Mouse (Mus musculus) midbrain, embryonic 12.5 days (tissue): ENCODE measurements around the gene Ghrhr. TPM values are rescaled to one million over a fixed set of nuclear protein-coding genes. Genes with fewer than 3 reads are reported as not detected.

ENCODE experiments used
- ATAC-seq: fragments of 200-750 bp; cut with Nextera tagmentation; 2 replicates; pipeline ENCODE4 v1.8.0; 2017; ENCODE audit warnings: low read depth, moderate TSS enrichment, moderate library complexity; ENCODE audit not compliant: low FRiP score
- H3K27ac ChIP-seq: fragments of 300-500 bp; sonication (generic); replicated peaks from 2 replicates; pipeline ENCODE4 v1.5.1; 2016; ENCODE audit warnings: mild to moderate bottlenecking
- H3K27me3 ChIP-seq: fragments of 300-500 bp; sonication (generic); 2 replicates; pipeline ENCODE4 v1.6.1; 2016; ENCODE audit warnings: mild to moderate bottlenecking
- H3K36me3 ChIP-seq: fragments of 300-500 bp; sonication (generic); 2 replicates; pipeline ENCODE4 v1.6.1; 2016
- H3K4me1 ChIP-seq: fragments of 300-500 bp; sonication (generic); 2 replicates; pipeline ENCODE4 v1.6.1; 2016
- H3K4me2 ChIP-seq: fragments of 300-500 bp; sonication (generic); replicated peaks from 2 replicates; pipeline ENCODE4 v1.6.1; 2016; ENCODE audit warnings: mild to moderate bottlenecking, moderate library complexity
- H3K4me3 ChIP-seq: fragments of 300-500 bp; sonication (generic); 2 replicates; pipeline ENCODE4 v1.5.1; 2016; ENCODE audit warnings: mild to moderate bottlenecking
- H3K9ac ChIP-seq: fragments of 300-500 bp; sonication (generic); replicated peaks from 2 replicates; pipeline ENCODE4 v1.6.1; 2016; ENCODE audit warnings: mild to moderate bottlenecking, moderate library complexity
- H3K9me3 ChIP-seq: fragments of 300-500 bp; sonication (generic); 2 replicates; pipeline ENCODE4 v1.6.1; 2016; ENCODE audit warnings: mild to moderate bottlenecking
- WGBS: fragments of 180-500 bp; shearing (Covaris S2); methylation state at CpG from one replicate; pipeline ENCODE4 v1.1.7; 2016; 5-methylcytosine and 5-hydroxymethylcytosine counted together
- polyA plus RNA-seq: library from polyadenylated mRNA; unstranded; fragments of >200 nt; fragmentation: Nextera tagmentation; extraction: Ambion mirVana; gene quantifications from 2 replicates; pipeline ENCODE4 v1.2.1, GENCODE M21; 2016

Gene Ghrhr
- not detected in 2 replicates for polyA plus RNA-seq

DNA sequence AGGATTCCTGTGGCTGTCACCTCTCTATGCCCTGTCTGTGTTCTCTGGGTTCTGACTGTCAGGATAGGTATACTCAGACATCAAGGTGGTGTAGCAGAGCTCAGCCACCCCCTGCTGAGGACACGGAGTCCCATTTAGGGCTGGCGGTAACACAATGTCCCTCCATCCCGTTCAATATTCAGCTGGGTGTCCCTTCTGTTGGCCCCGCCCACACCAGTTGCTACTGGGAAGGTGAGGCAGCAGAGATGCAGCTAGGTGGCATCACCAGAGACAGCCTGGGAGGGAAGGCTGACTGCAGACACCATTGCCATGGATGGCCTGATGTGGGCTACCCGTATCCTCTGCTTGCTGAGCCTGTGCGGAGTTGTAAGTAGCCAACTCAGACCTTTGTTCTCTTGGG lies at the start of gene Ghrhr:
Gene Ghrhr, plus strand, starts transcription at position 220 of the 400 bp plus-strand sequence.
- no peaks in the 10 kb centered on the region for H3K9me3 ChIP-seq
- 72% methylated on average over 6 of the region's 6 CpGs for WGBS
- no peak within 1 kb of the TSS for H3K4me3 ChIP-seq
- H3K4me1 ChIP-seq: no peaks in the 10 kb centered on the region
- no peaks in the 10 kb centered on the region for H3K36me3 ChIP-seq
- H3K27me3 ChIP-seq: no peaks in the 10 kb centered on the region; the same call in 1 of the 2 replicates
- ATAC-seq: no peak
- H3K9ac ChIP-seq: no peak within 1 kb of the TSS
- H3K4me2 ChIP-seq: no peak within 1 kb of the TSS
- H3K27ac ChIP-seq: no peak within 1 kb of the TSS

GRCm38 (mm10) chr6:55326299-55326698 lies 49.8 kb upstream of the Ghrhr start:
- Histone ChIP-seq H3K27me3 (no peaks in the 10 kb centered on the region), H3K4me3 (no peak overlapping the region), H3K27ac (no peak overlapping the region), H3K36me3 (no peaks in the 10 kb centered on the region), H3K9me3 (no peaks in the 10 kb centered on the region), H3K4me1 (no peaks in the 10 kb centered on the region), H3K4me2 (no peak overlapping the region), H3K9ac (no peak overlapping the region)
- no peak for ATAC-seq
- WGBS: 79% methylated on average over 4 of the region's 4 CpGs

DNA sequence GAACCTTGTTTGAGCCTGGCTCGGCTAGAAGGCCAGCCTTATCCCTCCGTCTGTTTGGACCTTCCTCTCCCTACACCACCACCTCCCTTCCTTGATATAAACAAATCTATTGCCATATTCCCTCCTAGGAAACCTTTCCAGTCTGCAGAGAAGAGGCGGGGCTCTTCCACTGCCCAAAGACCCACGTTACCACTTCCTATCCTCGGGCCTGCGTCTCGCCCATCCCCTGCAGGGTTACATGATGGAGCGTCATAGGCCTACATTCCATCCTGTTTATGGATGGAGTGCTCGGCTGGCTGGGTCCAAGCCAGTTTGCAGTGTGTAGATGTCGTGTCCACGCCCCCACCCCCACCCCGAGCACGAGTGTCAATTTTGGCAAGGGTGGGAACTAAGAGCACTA lies 48.8 kb upstream of the Ghrhr start:
- H3K27ac ChIP-seq: no peak overlapping the region
- no peak for ATAC-seq
- H3K4me3 ChIP-seq: no peak overlapping the region
- H3K36me3 ChIP-seq: no peaks in the 10 kb centered on the region
- WGBS: 88% methylated on average over 13 of the region's 13 CpGs
- H3K4me2 ChIP-seq: no peak overlapping the region
- no peaks in the 10 kb centered on the region for H3K9me3 ChIP-seq
- H3K9ac ChIP-seq: no peak overlapping the region
- peaks cover 1% of the 10 kb centered on the region; the same call in 1 of the 2 replicates for H3K4me1 ChIP-seq
- H3K27me3 ChIP-seq: no peaks in the 10 kb centered on the region

GRCm38 (mm10) chr6:55328179-55328578 lies 47.9 kb upstream of the Ghrhr start:
- no peak overlapping the region for H3K27ac ChIP-seq
- no peak overlapping the region for H3K4me2 ChIP-seq
- no peak for ATAC-seq
- H3K27me3 ChIP-seq: no peaks in the 10 kb centered on the region
- peaks cover 5% of the 10 kb centered on the region; the same call in 1 of the 2 replicates for H3K4me1 ChIP-seq
- H3K9me3 ChIP-seq: no peaks in the 10 kb centered on the region
- no peak overlapping the region for H3K4me3 ChIP-seq
- WGBS: 79% methylated on average over 4 of the region's 4 CpGs
- no peaks in the 10 kb centered on the region for H3K36me3 ChIP-seq
- H3K9ac ChIP-seq: no peak overlapping the region

- ATAC-seq: no peak
- WGBS: 69% methylated on average over 6 of the region's 6 CpGs
- no peaks in the 10 kb centered on the region for H3K9me3 ChIP-seq
Measured at GRCm38 (mm10) chr6:55331315-55331714, 44.8 kb upstream of the Ghrhr start.

GRCm38 (mm10) chr6:55332100-55332772 lies 43.9 kb upstream of the Ghrhr start:
- WGBS: 37% methylated on average over 5 of the region's 5 CpGs
- Histone ChIP-seq H3K4me2 (no peak overlapping the region), H3K27me3 (no peaks in the 10 kb centered on the region), H3K4me3 (no peak overlapping the region), H3K4me1 (peaks cover 13% of the 10 kb centered on the region), H3K36me3 (no peaks in the 10 kb centered on the region), H3K9me3 (no peaks in the 10 kb centered on the region), H3K9ac (no peak overlapping the region), H3K27ac (no peak overlapping the region)
- no peak for ATAC-seq

More at GRCm38 (mm10) chr6:55331315-55331714, 44.8 kb upstream of the Ghrhr start:
- Histone ChIP-seq H3K27me3 (no peaks in the 10 kb centered on the region), H3K36me3 (no peaks in the 10 kb centered on the region), H3K4me3 (no peak overlapping the region), H3K4me2 (no peak overlapping the region), H3K9ac (no peak overlapping the region), H3K27ac (no peak overlapping the region), H3K4me1 (peaks cover 12% of the 10 kb centered on the region)

GRCm38 (mm10) chr6:55332773-55333109 lies 43.4 kb upstream of the Ghrhr start:
- WGBS: 83% methylated on average over 6 of the region's 6 CpGs
- Histone ChIP-seq H3K4me3 (no peak overlapping the region), H3K9ac (no peak overlapping the region), H3K27ac (no peak overlapping the region), H3K4me1 (peaks cover 13% of the 10 kb centered on the region), H3K9me3 (no peaks in the 10 kb centered on the region), H3K36me3 (no peaks in the 10 kb centered on the region), H3K27me3 (no peaks in the 10 kb centered on the region), H3K4me2 (no peak overlapping the region)
- no peak for ATAC-seq

- Histone ChIP-seq H3K4me2 (no peak within 1 kb of the TSS), H3K9me3 (no peaks in the 10 kb centered on the region), H3K27ac (no peak within 1 kb of the TSS), H3K4me1 (peaks cover 13% of the 10 kb centered on the region), H3K4me3 (no peak within 1 kb of the TSS), H3K27me3 (no peaks in the 10 kb centered on the region), H3K36me3 (no peaks in the 10 kb centered on the region), H3K9ac (no peak within 1 kb of the TSS)
- WGBS: 24% methylated on average over 12 of the region's 12 CpGs
- peak; percentile 53 for ATAC-seq
Measured at GRCm38 (mm10) chr6:55335989-55336514, 40.0 kb upstream of the Ghrhr start, which contains the start of gene Aqp1. Gene Aqp1, plus strand, starts transcription at chr6:55336432.

DNA sequence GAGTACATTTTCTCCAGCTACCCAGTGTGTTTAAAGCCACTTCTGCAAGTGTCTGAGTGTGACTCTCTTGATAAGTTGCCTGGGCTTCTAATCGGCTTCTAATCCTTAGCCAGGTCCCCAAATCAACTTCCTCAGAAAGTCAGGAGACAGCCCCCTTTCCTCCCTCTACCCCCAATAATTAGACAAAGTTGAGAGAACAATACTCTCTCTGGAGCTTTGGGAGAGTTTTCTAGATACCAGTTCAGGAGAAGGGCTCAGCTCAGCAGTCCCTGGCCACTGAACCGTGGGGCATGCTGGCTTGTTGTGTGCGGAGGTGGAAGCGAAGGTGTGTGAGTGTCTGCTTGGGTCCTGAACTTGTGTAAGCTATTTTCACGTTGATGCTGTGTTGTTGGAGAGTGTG lies 38.9 kb upstream of the Ghrhr start:
- no peaks in the 10 kb centered on the region for H3K27me3 ChIP-seq
- no peak overlapping the region for H3K27ac ChIP-seq
- H3K9me3 ChIP-seq: no peaks in the 10 kb centered on the region
- H3K4me2 ChIP-seq: no peak overlapping the region
- no peaks in the 10 kb centered on the region for H3K36me3 ChIP-seq
- no peak overlapping the region for H3K4me3 ChIP-seq
- ATAC-seq: no peak
- no peak overlapping the region for H3K9ac ChIP-seq
- H3K4me1 ChIP-seq: peaks cover 13% of the 10 kb centered on the region
- WGBS: 84% methylated on average over 5 of the region's 5 CpGs

DNA sequence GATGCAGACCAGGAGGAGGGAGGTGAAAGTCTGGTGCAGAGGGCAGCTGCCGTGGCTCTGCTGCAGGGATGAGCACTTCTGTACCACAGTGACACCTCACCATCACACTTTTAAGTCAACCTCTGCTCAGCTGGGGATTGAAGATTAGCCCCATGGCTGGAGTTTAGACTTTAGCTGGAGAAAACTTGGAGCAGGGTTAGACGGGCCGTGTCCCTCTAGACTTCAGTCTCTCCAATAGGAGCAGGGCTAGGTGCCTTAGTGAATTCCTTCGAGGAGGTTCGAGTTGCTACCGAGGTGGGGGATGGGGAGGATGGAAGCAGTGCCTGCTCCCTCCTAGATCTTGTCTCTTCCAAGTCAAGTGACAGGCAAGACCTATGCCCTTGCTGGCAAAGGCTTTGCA lies 38.0 kb upstream of the Ghrhr start:
- no peak for ATAC-seq
- Histone ChIP-seq H3K27ac (no peak overlapping the region), H3K4me1 (peaks cover 9% of the 10 kb centered on the region), H3K4me2 (no peak overlapping the region), H3K4me3 (no peak overlapping the region), H3K36me3 (no peaks in the 10 kb centered on the region), H3K9ac (no peak overlapping the region), H3K27me3 (no peaks in the 10 kb centered on the region), H3K9me3 (no peaks in the 10 kb centered on the region)
- WGBS: 61% methylated on average over 6 of the region's 6 CpGs

DNA sequence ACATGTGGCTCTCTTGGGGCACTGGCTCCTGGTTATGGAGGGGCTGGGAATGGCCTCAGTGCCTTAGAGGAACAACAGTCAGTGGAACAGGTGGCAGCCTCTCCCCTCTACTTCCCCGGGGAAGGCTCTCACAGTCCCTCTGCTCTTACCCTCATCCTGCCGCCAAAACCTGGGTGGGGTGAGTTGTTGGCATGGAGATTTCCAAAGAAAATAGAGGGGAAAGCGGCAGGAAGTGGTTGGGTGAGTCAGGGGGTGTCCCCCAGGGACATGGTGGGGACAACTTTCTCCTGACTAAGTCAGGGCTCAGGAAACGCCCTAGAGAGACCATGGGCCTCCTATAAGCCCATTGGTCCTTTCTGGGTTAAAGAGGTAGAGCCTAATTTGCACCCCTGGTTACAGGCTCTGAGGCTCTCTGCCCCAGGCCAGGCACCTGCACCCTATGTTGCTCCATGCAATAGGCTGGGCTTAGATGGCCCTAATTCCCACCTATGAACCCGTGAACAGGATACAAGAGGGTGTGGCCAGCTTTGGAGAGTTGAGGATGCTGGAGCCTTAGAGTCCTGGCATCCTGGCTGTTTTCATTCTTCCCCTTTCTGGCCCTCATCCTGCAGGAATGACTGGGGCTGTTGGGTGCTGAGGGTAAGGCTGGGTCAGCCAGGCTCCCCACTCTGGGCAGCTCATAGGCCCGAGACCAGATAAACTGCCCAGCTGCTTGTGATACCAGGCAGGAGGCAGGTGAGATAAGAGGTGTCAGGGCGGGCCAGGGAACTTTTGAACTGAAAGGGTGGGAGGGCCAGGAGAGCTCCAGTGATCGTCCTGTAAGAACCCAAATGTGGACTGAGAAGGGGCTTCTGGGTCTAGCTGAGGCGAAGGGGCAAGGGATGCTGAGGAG lies 36.9 kb upstream of the Ghrhr start:
- H3K4me1 ChIP-seq: peaks cover 9% of the 10 kb centered on the region
- H3K9me3 ChIP-seq: no peaks in the 10 kb centered on the region
- no peaks in the 10 kb centered on the region for H3K27me3 ChIP-seq
- H3K4me3 ChIP-seq: no peak overlapping the region
- H3K4me2 ChIP-seq: no peak overlapping the region
- no peak overlapping the region for H3K9ac ChIP-seq
- no peaks in the 10 kb centered on the region for H3K36me3 ChIP-seq
- ATAC-seq: no peak
- 82% methylated on average over 9 of the region's 9 CpGs for WGBS
- H3K27ac ChIP-seq: no peak overlapping the region

DNA sequence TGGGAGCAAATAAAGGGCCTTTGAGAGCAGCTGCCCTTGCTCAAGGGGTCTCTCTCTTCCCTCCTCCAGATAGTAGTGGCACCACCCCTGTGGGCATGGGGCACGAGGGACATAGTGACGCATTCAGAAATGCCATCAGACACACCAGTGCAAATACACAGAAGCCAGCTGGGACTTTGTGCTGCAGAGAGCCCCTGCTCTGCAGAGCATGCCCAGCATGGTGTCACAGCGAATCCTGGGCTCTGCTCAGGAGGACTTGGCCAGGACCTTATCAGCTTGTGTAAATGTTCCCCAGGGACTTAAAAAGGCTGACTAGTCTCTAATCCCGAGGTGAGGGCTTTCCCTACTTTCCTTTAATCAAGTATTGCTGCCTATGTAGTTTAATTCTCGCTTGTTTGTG lies 34.4 kb upstream of the Ghrhr start:
- Histone ChIP-seq H3K27ac (no peak overlapping the region), H3K27me3 (no peaks in the 10 kb centered on the region), H3K4me3 (no peak overlapping the region), H3K9ac (no peak overlapping the region), H3K9me3 (no peaks in the 10 kb centered on the region), H3K4me1 (no peaks in the 10 kb centered on the region), H3K4me2 (no peak overlapping the region), H3K36me3 (no peaks in the 10 kb centered on the region)
- ATAC-seq: no peak
- WGBS: 27% methylated on average over 5 of the region's 5 CpGs
